Mouse (Mus musculus) urinary bladder, postnatal 4 days (tissue): Measurements from ENCODE around the gene Gm14459.
"Not testable (repeated sequence)": the region's sequence is repeated elsewhere in the genome, so short reads cannot be mapped to it uniquely, and the experiment has no call there.

ENCODE experiments used
- DNase-seq, 2 experiments: peaks; one replicate each; pipeline ENCODE4 v3.0.0; 2021 to 2022; ENCODE audit warnings: low spot score in 2 of 2

Gm14459 gene

GRCm38 (mm10) chrX:8524854-8525253 lies at the start of gene Gm14459:
Gene Gm14459 (minus strand): TSS chrX:8524954.
- DNase-seq = no peak

- not testable (repeated sequence) for DNase-seq
Observed at GRCm38 (mm10) chrX:8548155-8548554, 23.4 kb upstream of the Gm14459 start, which contains the start of gene Ssxb6. Gene Ssxb6 (minus strand): TSS chrX:8548255.
